Mouse (Mus musculus): ENCODE data around the gene Nxf2. TPM values are rescaled to one million over a fixed set of nuclear protein-coding genes. Genes with fewer than 3 reads are reported as not detected.
A peak's percentile ranks its signal among the peaks of the same experiment; 100 is the strongest.

Nxf2 gene
- total RNA-seq, 1 experiment, result 0.36 TPM

- H3K36me3 ChIP-seq (ENCODE audit: control insufficient read depth, insufficient read depth, low read length, poor library complexity, severe bottlenecking), result no peaks in the 10 kb centered on the region
- H3K9ac ChIP-seq (ENCODE audit: insufficient read depth, low read depth, low read length, poor library complexity, severe bottlenecking), result no peak overlapping the region
- no peak for DNase-seq (ENCODE audit: low read depth, low spot score)
- H3K27ac ChIP-seq (ENCODE audit: insufficient read depth, low read depth, low read length, poor library complexity, severe bottlenecking), result no peak overlapping the region
- in situ Hi-C loops (cut with MboI; ENCODE audit: low sequenced_read_pairs in 2 of 2, unreplicated experiment in 2 of 2), result loop anchor here in 1 of 2 experiments (25.0 kb wide), 1 partner anchor 276 kb away; no protein-coding TSS in a partner anchor
- H3K9me3 ChIP-seq (ENCODE audit: control insufficient read depth, insufficient read depth, low read depth, low read length), result no peaks in the 10 kb centered on the region
- no peaks in the 10 kb centered on the region for H3K4me1 ChIP-seq (ENCODE audit: control insufficient read depth in 2 of 2, insufficient read depth in 2 of 2, low read length in 2 of 2, poor library complexity in 1 of 2)
- no peak overlapping the region for H3K4me3 ChIP-seq (ENCODE audit: insufficient read depth in 1 of 2, low read depth in 1 of 2, low read length in 2 of 2, poor library complexity in 1 of 2, severe bottlenecking in 1 of 2)
- TF ChIP-seq ZNF384 (IDR thresholded peaks at IDR 0.05; ENCODE audit: low read depth, low read length) (no peak), CHD2 (IDR thresholded peaks at IDR 0.05; ENCODE audit: low read depth, low read length) (no peak), ZC3H11A (IDR thresholded peaks at IDR 0.05; ENCODE audit: borderline replicate concordance, low read depth, low read length) (peak; percentile 40; the same call in 1 of the 2 replicates), HCFC1 (IDR thresholded peaks at IDR 0.05; ENCODE audit: borderline replicate concordance, insufficient read depth, low read length) (no peak), MAFK (IDR thresholded peaks at IDR 0.05; ENCODE audit: insufficient read depth, low read depth, low read length) (no peak)
Observed at GRCm38 (mm10) chrX:134913234-134913936, 51.2 kb downstream of the Nxf2 start.

GRCm38 (mm10) chrX:134912805-134913204, 51.7 kb downstream of the Nxf2 start:
- DNase-seq (ENCODE audit: low read depth, low spot score), result no peak
- in situ Hi-C loops (cut with MboI; ENCODE audit: low sequenced_read_pairs in 2 of 2, unreplicated experiment in 2 of 2), result loop anchor here in 1 of 2 experiments (25.0 kb wide), 1 partner anchor 276 kb away; no protein-coding TSS in a partner anchor
- Histone ChIP-seq H3K4me3 (ENCODE audit: insufficient read depth in 1 of 2, low read depth in 1 of 2, low read length in 2 of 2, poor library complexity in 1 of 2, severe bottlenecking in 1 of 2) (no peak overlapping the region), H3K9ac (ENCODE audit: insufficient read depth, low read depth, low read length, poor library complexity, severe bottlenecking) (no peak overlapping the region), H3K4me1 (ENCODE audit: control insufficient read depth in 2 of 2, insufficient read depth in 2 of 2, low read length in 2 of 2, poor library complexity in 1 of 2) (no peaks in the 10 kb centered on the region), H3K9me3 (ENCODE audit: control insufficient read depth, insufficient read depth, low read depth, low read length) (no peaks in the 10 kb centered on the region), H3K36me3 (ENCODE audit: control insufficient read depth, insufficient read depth, low read length, poor library complexity, severe bottlenecking) (no peaks in the 10 kb centered on the region), H3K27ac (ENCODE audit: insufficient read depth, low read depth, low read length, poor library complexity, severe bottlenecking) (no peak overlapping the region)
- TF ChIP-seq ZC3H11A (IDR thresholded peaks at IDR 0.05; ENCODE audit: borderline replicate concordance, low read depth, low read length) (no peak), MAFK (IDR thresholded peaks at IDR 0.05; ENCODE audit: insufficient read depth, low read depth, low read length) (no peak), ZNF384 (IDR thresholded peaks at IDR 0.05; ENCODE audit: low read depth, low read length) (no peak), HCFC1 (IDR thresholded peaks at IDR 0.05; ENCODE audit: borderline replicate concordance, insufficient read depth, low read length) (no peak), CHD2 (IDR thresholded peaks at IDR 0.05; ENCODE audit: low read depth, low read length) (no peak)

GRCm38 (mm10) chrX:134910345-134910744, 54.2 kb downstream of the Nxf2 start:
- H3K4me3 ChIP-seq (ENCODE audit: insufficient read depth in 1 of 2, low read depth in 1 of 2, low read length in 2 of 2, poor library complexity in 1 of 2, severe bottlenecking in 1 of 2), result no peak overlapping the region
- DNase-seq (ENCODE audit: low read depth, low spot score), result no peak
- no peak overlapping the region for H3K27ac ChIP-seq (ENCODE audit: insufficient read depth, low read depth, low read length, poor library complexity, severe bottlenecking)
- no peak overlapping the region for H3K9ac ChIP-seq (ENCODE audit: insufficient read depth, low read depth, low read length, poor library complexity, severe bottlenecking)
- no peaks in the 10 kb centered on the region for H3K36me3 ChIP-seq (ENCODE audit: control insufficient read depth, insufficient read depth, low read length, poor library complexity, severe bottlenecking)
- no peaks in the 10 kb centered on the region for H3K4me1 ChIP-seq (ENCODE audit: control insufficient read depth in 2 of 2, insufficient read depth in 2 of 2, low read length in 2 of 2, poor library complexity in 1 of 2)
- no peaks in the 10 kb centered on the region for H3K9me3 ChIP-seq (ENCODE audit: control insufficient read depth, insufficient read depth, low read depth, low read length)
- in situ Hi-C loops (cut with MboI; ENCODE audit: low sequenced_read_pairs in 2 of 2, unreplicated experiment in 2 of 2), result loop anchor here in 1 of 2 experiments (25.0 kb wide), 1 partner anchor 273 kb away; no protein-coding TSS in a partner anchor
- no peak for TF ChIP-seq CHD2 (IDR thresholded peaks at IDR 0.05; ENCODE audit: low read depth, low read length)
- no peak for TF ChIP-seq ZC3H11A (IDR thresholded peaks at IDR 0.05; ENCODE audit: borderline replicate concordance, low read depth, low read length)
- no peak for TF ChIP-seq MAFK (IDR thresholded peaks at IDR 0.05; ENCODE audit: insufficient read depth, low read depth, low read length)
- no peak for TF ChIP-seq HCFC1 (IDR thresholded peaks at IDR 0.05; ENCODE audit: borderline replicate concordance, insufficient read depth, low read length)
- no peak for TF ChIP-seq ZNF384 (IDR thresholded peaks at IDR 0.05; ENCODE audit: low read depth, low read length)

Other genes with a start within 250 kb of the Nxf2 start
- 13.7 and 17.5 TPM in 2 replicates for gene Armcx1, start 246.8 kb downstream of the Nxf2 start, total RNA-seq (2012; rRNA removed)
- gene Armcx6, start 213.3 kb downstream of the Nxf2 start, total RNA-seq (2012; rRNA removed), result 4.2 and 8.0 TPM in 2 replicates
- 5.5 and 5.8 TPM in 2 replicates for gene Armcx3, start 208.2 kb downstream of the Nxf2 start, total RNA-seq (2012; rRNA removed)
- gene Armcx2, start 155.5 kb downstream of the Nxf2 start, total RNA-seq (2012; rRNA removed), result 20.7 and 35.6 TPM in 2 replicates
- 0.11 and 0.18 TPM in 2 replicates for gene Zmat1, start 44.5 kb upstream of the Nxf2 start, total RNA-seq (2012; rRNA removed)
- gene Gm15023, start 212.9 kb upstream of the Nxf2 start, total RNA-seq (2012; rRNA removed), result 0.16 and 1.2 TPM in 2 replicates
- gene Tceal6, start 245.9 kb upstream of the Nxf2 start, total RNA-seq (2012; rRNA removed), result 0.18 TPM in 1 of 2 replicates, not detected in the other

Data from ES-E14 (cell line).